Mouse (Mus musculus) ES-Bruce4 (cell line): ENCODE measurements around the gene Miga2.

Source experiments
- CTCF ChIP-seq: IDR thresholded peaks from one replicate; pipeline ENCODE4 v1.8.1; 2011; ENCODE audit warnings: low read depth, low read length
- EP300 ChIP-seq: IDR thresholded peaks from 2 replicates; pipeline ENCODE4 v1.6.1; 2011; ENCODE audit warnings: low read depth, low read length; ENCODE audit not compliant: insufficient read depth

DNA sequence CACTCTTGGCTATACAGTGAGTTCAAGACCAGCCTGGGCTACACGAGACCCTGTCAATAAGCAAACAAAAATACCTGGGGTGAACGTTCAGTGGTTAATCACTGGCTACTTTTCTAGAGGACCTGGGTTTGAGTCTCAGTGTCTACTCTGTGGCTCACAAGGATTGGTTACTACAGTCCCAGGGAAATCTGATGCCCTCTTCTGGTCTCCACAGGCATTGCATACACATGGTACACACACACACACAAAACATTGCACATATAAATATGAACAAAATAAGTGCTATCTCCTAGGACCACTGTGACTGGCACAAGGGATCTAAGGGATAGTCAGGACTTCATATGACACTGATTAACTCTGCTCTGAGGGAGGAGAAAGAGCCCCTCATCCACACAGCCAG lies 25.0 kb downstream of the Miga2 start:
- no peak for TF ChIP-seq EP300
- no peak for TF ChIP-seq CTCF
